Mouse (Mus musculus) heart, postnatal 10 days (tissue): ENCODE measurements around the gene Dtx3. TPM values are rescaled to one million over a fixed set of nuclear protein-coding genes. Genes with fewer than 3 reads are reported as not detected.
A peak's percentile ranks its signal among the peaks of the same experiment; 100 is the strongest.

Experiments
- DNase-seq, 2 experiments: peaks; one replicate each; pipeline ENCODE4 v3.0.0; 2021
- intact Hi-C: fragments of 180-260 bp; cut with DNase I; formaldehyde crosslinking; loops from one replicate; pipeline ENCODE4 v1.15.1; 2025
- total RNA-seq, 2 experiments: library from RNA; stranded (reverse); gene quantifications; 2 replicates each; pipeline ENCODE4 v1.2.3; 2021

Gene Dtx3
- total RNA-seq = 10 to 100 TPM; 48.4 to 52.2 TPM

GRCm38 (mm10) chr10:127195328-127196129 lies at the start of gene Dtx3:
Gene Dtx3 (minus strand): TSS chr10:127195728.
- intact Hi-C loops = loop anchor here (2.0 to 10.0 kb wide), 2 partner anchors 15 to 469 kb away; partner anchors contain the start of genes Nab2, Nemp1 and Slc26a10

GRCm38 (mm10) chr10:127238241-127238824 lies 42.8 kb upstream of the Dtx3 start:
- intact Hi-C loops = no loop called here

More at GRCm38 (mm10) chr10:127195328-127196129, at the start of gene Dtx3:
- DNase-seq = peak in 1 of 2 experiments; percentile 51

GRCm38 (mm10) chr10:127236541-127236940 lies 41.0 kb upstream of the Dtx3 start:
- no peak for DNase-seq
- intact Hi-C loops = no loop called here

More at GRCm38 (mm10) chr10:127238241-127238824, 42.8 kb upstream of the Dtx3 start:
- DNase-seq = no peak

GRCm38 (mm10) chr10:127233141-127233540 lies 37.6 kb upstream of the Dtx3 start:
- intact Hi-C loops = no loop called here
- DNase-seq = no peak

GRCm38 (mm10) chr10:127231741-127232140 lies 36.2 kb upstream of the Dtx3 start:
- intact Hi-C loops = no loop called here
- no peak for DNase-seq

- no peak for DNase-seq
- intact Hi-C loops = no loop called here
These were observed 35.2 kb upstream of the Dtx3 start for GRCm38 (mm10) chr10:127230693-127231092.

GRCm38 (mm10) chr10:127228897-127229296 lies 33.4 kb upstream of the Dtx3 start:
- intact Hi-C loops = loop anchor here (1.0 to 5.0 kb wide), 2 partner anchors 52 to 107 kb away; partner anchors contain the start of gene Os9
- peak; percentile 75 to 87 for DNase-seq

GRCm38 (mm10) chr10:127227163-127227562 lies 31.6 kb upstream of the Dtx3 start:
- intact Hi-C loops = loop anchor here (5.0 kb wide), 1 partner anchor 105 kb away; the partner anchor contains the start of gene Os9
- DNase-seq = no peak

GRCm38 (mm10) chr10:127226318-127226895 lies 30.9 kb upstream of the Dtx3 start:
- peak in 1 of 2 experiments; percentile 34 for DNase-seq

GRCm38 (mm10) chr10:127225732-127226131 lies 30.2 kb upstream of the Dtx3 start:
- no peak for DNase-seq
- intact Hi-C loops = loop anchor here (5.0 kb wide), 1 partner anchor 103 kb away; the partner anchor contains the start of gene Os9

More at GRCm38 (mm10) chr10:127226318-127226895, 30.9 kb upstream of the Dtx3 start:
- intact Hi-C loops = loop anchor here (5.0 kb wide), 1 partner anchor 104 kb away; the partner anchor contains the start of gene Os9

GRCm38 (mm10) chr10:127225213-127225612 lies 29.7 kb upstream of the Dtx3 start:
- intact Hi-C loops = loop anchor here (5.0 kb wide), 1 partner anchor 103 kb away; the partner anchor contains the start of gene Os9
- DNase-seq = no peak

- no peak for DNase-seq
- intact Hi-C loops = no loop called here
These were observed 22.8 kb upstream of the Dtx3 start for GRCm38 (mm10) chr10:127218339-127218738.

- no peak for DNase-seq
- intact Hi-C loops = no loop called here
These were observed 21.6 kb upstream of the Dtx3 start for GRCm38 (mm10) chr10:127217177-127217576.

GRCm38 (mm10) chr10:127216456-127216855 lies 20.9 kb upstream of the Dtx3 start:
- intact Hi-C loops = no loop called here
- DNase-seq = no peak

GRCm38 (mm10) chr10:127214422-127214803 lies 18.9 kb upstream of the Dtx3 start:
- DNase-seq = no peak
- intact Hi-C loops = loop anchor here (5.0 kb wide), 1 partner anchor 37 kb away; no protein-coding TSS in a partner anchor

GRCm38 (mm10) chr10:127213704-127214421 lies 18.3 kb upstream of the Dtx3 start:
- intact Hi-C loops = loop anchor here (5.0 kb wide), 1 partner anchor 37 kb away; no protein-coding TSS in a partner anchor
- no peak for DNase-seq

GRCm38 (mm10) chr10:127213272-127213671 lies 17.7 kb upstream of the Dtx3 start:
- intact Hi-C loops = loop anchor here (5.0 kb wide), 1 partner anchor 36 kb away; no protein-coding TSS in a partner anchor
- DNase-seq = no peak

GRCm38 (mm10) chr10:127211414-127211854 lies 15.9 kb upstream of the Dtx3 start, which contains the start of gene Pip4k2c:
Gene Pip4k2c (minus strand): TSS chr10:127211585.
- peak; percentile 89 to 92 for DNase-seq
- intact Hi-C loops = loop anchor here (5.0 kb wide), 1 partner anchor 34 kb away; no protein-coding TSS in a partner anchor

GRCm38 (mm10) chr10:127210961-127211405 lies 15.5 kb upstream of the Dtx3 start:
- intact Hi-C loops = loop anchor here (5.0 kb wide), 1 partner anchor 34 kb away; no protein-coding TSS in a partner anchor
- no peak for DNase-seq
